Mouse (Mus musculus) thymus, adult 2 months (tissue): Measurements from ENCODE around the gene Atxn1l.

Experiments used
- CTCF ChIP-seq: fragments of 200-500 bp; IDR thresholded peaks from 2 replicates; pipeline ENCODE4 v1.5.1; 2012; ENCODE audit warnings: mild to moderate bottlenecking, control low read depth, low read length, moderate library complexity, borderline replicate concordance; ENCODE audit not compliant: control insufficient read depth, poor library complexity, insufficient read depth; ENCODE audit errors: extremely low read depth
- POLR2A ChIP-seq: fragments of 200-500 bp; IDR thresholded peaks from 2 replicates; pipeline ENCODE4 v1.6.1; 2012; ENCODE audit warnings: mild to moderate bottlenecking, low read length, control low read depth, moderate library complexity; ENCODE audit not compliant: control insufficient read depth, poor library complexity, insufficient read depth; ENCODE audit errors: extremely low read depth

DNA sequence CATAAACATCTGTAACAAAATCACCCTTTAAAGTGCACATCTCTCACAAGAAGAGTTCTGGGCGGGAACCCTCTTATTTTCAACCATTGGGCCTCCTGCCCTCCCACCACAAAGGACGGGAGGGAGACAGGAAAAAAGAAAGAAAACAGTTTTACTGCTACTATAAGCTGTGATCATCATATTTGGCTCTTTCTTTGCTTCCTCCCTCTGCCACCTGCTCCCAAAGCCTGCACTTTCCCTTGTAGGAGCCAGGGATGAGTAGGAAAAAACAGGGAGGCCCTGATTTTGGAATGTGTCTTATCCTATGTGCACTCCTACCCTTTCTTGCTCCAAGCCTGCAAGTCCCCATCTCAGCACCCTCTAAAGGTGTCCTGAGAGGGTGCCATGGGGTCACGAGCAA lies 6.5 kb downstream of the Atxn1l start:
- no peak for TF ChIP-seq POLR2A
- no peak for TF ChIP-seq CTCF
